Mouse (Mus musculus): ENCODE measurements around the gene Cmtm6.

Cmtm6 gene

DNA sequence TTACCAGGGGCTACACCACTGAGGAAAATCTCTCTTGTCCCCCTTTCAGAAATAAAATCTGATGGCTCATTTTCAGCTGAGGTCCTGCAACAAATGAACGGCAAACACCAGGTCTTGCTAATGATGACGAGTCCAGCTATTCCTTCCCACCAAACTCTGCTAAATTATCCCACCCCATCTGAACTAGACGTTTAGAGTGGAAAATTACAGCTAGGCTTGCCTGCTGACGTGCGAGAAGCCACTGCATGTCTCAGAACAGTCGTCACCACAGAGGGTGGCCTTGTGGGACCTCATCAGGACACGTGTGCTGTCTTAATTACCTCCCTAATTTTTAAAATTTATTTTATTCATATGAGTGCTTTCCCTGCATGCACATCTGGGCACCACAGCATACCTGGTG, 40.6 kb downstream of the Cmtm6 start:
- no peak for DNase-seq (ENCODE audit: low spot score in 2 of 2)

DNA sequence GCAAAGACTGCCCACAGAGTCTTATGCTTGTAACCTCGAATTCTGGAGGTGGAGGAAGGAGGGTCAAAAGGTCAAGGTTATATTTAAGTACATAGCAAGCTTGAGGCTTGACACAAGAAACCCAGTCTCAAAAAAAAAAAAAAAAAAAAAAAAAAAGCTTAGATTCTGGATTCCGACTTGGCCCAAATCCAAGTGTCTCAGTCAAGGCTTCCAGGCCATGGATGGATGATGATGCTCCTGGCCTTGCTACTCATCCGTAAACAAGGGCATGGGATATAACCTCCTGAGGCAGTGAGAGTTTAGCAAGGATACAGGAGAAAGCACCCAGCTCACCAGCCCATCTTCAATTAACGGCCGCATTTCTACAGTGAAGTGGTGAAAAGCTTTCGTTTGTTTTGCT, 43.7 kb downstream of the Cmtm6 start:
- no peak for DNase-seq (ENCODE audit: low spot score in 2 of 2)

DNA sequence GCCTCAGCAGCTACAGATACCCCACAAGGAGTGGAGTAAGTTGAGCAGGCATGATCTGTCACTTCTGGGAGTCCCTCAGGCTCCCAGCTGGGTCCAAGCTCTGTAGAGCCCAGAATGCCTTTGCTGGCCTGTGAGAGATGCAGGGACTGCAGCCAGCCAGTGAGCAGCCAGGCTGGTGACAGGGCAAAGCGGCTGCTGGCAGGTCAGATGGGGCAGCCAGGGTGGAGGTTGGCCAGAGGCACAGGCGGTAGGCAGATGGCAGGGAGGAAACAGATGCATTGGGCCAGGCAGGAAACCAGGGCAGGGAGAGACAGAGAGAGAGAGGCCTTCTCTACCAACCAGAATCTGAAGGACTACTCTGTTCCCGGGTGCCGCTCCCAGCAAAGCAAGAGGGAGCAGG, 44.4 kb downstream of the Cmtm6 start:
- DNase-seq (ENCODE audit: low spot score in 2 of 2): no peak

DNA sequence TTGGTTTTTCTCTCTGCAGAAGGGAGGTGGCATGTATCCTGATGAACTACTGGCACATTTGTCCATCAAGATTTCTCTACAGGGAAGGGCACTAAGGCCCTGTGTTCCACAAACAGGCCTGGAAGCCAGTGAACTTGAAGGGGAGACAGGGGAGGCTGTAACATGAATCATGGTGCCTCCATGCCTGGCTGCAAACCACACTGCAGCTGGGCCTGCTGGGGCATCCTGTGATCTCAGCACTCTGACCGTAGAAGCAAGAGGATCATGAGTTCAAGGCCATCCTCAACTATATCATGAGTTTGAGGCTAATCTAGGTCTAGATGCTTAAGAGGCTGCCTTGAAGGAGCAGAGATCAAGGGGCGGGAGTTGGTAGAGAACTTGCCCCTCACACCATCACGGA, 45.4 kb downstream of the Cmtm6 start:
- no peak for DNase-seq (ENCODE audit: low spot score in 2 of 2)

DNA sequence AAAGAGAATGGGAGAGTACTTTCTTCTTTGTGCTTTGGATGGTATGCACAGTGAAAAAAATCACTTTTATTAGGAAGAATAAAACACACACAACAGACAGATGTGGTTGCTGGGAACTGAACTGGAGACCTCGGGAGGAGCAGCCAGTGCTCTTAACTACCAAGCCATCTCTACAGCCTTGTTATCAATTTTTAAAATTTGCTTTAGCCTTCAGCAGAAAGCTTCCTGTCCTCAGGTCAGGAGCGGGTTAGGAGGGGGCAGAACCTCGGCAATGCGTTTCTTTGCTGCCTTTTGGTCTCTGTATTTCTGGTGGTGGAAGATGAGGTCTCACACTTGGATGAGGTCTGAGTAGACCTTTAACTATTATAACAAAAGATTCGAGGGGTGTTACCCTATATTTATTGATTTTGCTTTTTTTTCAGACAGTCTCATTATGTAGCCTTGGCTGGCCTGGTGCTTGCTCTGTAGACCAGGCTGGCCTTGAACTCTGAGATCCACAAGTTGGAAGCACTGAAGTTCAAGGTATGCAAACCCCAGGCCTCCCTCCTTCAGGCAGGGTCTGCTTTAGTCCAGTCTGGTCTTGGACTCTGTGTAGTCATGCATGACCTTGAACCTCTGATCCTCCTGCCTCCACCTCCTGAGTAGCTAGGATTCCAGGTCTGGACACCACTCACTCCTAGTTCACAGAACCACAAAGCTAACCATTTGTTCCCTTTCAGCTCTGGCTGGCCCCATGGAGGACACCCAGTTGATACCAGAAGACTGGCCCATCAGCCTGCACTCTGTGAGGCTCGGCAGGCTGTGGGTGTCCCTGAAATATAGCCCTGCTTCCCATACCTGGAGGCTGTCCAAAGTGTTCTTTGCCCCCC, 46.5 kb downstream of the Cmtm6 start:
- no peak for DNase-seq (ENCODE audit: low spot score in 2 of 2)

DNA sequence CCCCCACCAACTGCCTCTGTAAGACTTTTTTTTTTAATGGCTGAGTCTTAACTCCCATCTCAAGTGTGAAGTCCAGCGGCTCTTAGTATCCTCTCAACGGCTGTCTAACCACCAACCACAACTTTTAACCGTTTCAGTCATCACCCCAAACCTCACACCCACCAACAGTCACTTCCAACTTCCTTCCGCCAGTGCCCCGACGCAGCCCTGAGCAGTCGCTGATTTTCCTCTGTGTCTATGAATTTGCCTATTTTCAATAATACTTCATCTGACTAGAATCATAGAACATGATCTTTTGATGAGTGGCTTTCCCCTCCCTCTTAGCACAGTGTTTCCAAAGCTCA, 47.1 kb downstream of the Cmtm6 start:
- DNase-seq (ENCODE audit: low spot score in 2 of 2): no peak

DNA sequence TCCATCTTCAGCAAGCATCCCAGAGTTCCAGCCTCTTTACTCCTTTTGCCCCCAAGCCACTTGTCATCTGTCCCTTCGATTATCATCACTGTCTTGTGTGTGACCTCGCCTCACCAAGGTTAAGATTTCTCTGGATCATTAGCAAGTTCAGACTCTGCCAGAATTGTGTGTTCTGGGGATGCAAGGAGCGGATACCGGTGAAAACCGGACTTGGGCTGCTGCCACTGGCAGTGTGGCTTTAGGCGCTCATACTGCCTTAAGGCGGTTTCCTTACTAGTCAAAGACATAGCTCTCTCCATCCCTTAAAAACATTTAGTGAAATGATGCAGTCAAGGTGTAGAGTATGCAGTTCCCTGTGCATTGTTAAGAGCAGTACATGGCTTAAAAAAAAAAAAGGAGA, 48.0 kb downstream of the Cmtm6 start:
- DNase-seq (ENCODE audit: low spot score in 2 of 2): no peak

DNA sequence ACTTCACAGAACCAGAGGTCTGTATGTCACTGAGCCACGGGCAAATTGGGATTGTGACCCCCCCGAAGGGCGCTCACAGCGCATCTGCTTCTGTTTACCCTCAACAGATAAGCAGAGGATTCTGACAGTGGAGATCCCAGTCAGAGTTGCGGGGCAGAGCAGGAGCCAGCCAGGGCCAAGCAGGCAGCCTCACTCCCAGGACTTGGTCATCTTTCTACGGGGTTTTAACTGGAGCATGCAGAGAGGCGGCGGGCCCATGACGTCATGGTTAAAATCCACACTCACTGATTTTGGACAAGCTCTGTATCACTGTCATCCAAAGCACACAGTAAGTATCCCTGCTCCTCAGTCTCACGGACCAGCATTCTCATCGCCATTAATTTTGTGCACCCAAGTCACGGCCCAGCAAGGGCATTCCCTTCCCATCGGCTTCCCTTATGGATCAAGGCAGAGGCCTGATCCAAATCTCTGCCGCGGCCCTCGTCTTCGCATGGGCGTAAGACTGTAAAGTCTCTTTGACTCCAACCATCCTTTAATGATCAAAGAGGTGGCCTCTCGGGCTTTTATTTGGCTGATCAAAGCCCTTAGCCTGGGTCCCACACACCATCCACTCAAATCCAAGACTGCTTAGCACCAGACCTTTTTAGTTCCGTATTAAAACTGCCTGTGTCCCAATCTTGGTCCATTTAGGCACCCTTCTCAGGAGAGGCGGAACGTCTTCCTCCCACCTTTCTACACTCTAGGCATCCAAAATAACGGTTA, 49.2 kb downstream of the Cmtm6 start:
- no peak for DNase-seq (ENCODE audit: low spot score in 2 of 2)

DNA sequence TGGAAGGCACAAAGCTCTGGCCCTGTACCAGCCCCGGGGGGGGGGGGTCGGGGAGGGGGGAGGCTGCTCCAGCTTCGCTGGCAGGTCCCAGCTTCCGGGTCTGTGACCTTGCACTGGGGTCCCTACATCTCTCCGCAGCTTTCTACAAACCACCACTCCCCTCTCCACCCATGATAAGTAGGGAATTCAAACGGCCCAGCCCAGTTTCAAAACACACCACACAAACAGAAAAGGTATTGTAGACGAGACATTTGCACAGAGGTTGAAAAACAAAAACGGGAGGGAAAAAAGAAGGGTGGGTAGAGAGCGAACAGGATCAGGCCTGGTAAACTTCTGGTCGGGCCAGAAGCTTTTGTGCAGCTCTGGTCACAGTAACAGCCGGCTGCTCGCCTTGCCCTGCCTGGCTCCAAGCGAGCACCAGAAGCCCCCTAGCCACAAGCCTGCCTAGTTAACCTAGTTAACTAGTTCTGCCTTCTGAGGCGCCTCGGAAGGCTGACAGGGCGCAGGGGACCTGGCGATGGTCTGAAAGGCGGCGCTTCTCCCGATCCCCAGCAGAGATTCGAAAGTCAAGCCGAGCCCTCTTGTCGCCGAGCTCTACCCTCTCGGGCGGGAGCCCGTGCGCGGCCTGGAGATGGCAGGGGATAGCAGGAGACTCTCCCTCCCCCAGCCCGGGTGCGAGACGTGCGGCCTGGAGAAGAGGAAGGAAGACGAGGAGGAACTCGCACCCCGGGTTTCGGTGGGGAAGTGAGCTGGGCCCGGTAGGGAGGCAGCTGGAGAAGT, 50.0 kb downstream of the Cmtm6 start:
- no peak for DNase-seq (ENCODE audit: low spot score in 2 of 2)

DNA sequence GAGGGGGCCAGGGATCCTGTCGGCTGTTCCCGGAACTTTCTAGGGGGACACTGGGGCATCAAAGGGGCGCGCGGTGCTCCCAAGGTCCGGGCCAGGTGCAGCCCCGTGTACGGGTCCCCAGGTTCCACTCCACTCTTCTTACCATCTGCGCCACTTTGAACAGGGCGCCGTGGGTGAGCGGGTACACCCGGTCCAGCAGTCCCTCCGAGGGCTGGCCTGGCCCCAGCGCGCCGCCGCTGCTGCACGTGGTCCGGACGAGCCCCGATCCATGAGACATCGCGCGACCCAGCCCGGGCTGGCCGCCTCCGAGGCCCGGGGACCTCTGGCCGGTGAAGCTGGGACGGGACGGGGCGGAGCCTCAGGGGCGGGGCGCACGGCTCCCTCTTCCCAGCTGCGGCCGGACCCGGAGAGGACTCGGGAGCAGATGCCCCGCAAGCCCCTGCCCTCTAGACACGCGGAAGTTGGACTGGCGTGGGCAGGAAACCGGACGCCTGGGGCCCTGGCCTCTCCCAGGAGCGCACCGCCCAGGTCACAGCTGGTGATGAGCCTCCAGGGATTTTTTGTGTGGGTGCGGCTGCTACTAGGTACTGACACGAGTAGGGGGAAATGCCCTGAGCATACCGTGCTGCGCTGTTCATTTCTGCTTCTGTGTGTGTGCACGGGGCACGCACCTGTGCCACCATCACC, 50.8 kb downstream of the Cmtm6 start, which contains the start of gene Cmtm7:
Gene Cmtm7, minus strand, starts transcription at position 331 of the 687 bp plus-strand sequence.
- no peak for DNase-seq (ENCODE audit: low spot score in 2 of 2)

DNA sequence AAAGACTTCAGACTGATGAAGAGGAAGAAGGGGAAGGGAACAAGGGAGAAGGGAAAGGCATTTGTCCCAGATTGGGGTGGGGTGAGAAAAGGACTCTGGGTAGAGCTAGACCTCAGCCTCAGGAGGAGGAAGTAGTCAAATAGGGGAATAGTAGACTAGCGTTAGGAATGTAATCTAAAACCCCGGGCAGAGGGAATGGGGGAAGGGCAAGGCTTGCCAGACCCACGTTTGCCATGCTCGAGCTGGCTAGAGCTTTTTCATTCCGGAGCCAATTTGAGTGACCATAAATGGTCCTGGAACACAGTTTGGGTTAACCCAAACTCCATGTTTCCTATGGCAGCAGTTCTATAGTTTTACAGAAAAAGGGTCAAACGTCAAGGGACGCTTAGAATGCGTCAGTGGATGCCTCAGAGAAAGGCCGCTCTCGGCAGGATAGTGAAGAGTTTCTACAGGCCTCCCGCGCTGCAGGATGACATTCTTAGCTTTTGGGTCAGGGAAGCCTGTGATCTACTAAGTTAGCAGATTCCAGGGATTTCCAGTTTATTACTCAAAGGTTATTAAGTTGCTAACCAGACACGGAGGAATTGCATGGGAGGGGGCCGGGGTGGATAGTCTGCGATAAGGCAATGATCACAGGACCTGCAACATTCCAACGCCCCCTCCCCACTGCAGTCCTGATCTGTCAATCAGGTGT, 54.7 kb downstream of the Cmtm6 start:
- no peak for DNase-seq (ENCODE audit: low spot score in 2 of 2)

DNA sequence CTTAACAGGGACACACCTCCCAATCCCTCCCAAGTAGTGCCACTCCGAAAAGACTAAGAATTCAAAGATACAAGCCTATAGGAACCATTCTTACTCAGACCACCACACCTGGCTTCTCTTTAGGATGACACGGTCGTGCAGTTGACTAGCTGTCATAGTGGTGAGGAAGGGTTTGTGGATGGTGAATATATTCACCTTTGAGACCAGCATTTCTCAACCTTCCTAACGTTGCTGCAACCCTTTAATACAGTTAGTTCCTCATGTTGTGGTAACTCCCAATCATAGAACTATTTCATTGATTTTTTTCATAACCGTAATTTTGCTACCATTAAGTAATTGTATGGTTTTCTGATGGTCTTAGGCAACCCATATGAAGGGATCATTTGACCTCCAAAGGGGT, 56.2 kb downstream of the Cmtm6 start:
- DNase-seq (ENCODE audit: low spot score in 2 of 2): no peak

DNA sequence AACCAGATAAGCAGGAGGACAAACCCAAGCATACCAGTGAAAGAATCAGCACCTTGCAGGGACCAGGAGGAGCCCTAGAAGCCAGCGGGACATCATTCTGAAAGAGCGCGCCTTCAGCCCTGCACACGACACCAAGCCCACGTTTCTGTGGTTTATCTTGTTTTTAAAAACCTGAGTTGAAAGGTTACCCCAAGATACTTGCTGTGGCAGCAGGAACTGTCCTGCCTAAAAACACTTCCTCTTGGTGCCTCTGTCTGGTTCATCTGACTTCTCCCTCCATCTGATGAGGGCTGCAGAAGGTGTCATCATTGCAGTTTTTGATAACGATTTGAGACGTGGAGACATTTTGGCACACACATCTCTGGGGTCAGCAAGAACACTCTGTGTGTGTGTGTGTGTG, 56.8 kb downstream of the Cmtm6 start:
- DNase-seq (ENCODE audit: low spot score in 2 of 2): no peak

DNA sequence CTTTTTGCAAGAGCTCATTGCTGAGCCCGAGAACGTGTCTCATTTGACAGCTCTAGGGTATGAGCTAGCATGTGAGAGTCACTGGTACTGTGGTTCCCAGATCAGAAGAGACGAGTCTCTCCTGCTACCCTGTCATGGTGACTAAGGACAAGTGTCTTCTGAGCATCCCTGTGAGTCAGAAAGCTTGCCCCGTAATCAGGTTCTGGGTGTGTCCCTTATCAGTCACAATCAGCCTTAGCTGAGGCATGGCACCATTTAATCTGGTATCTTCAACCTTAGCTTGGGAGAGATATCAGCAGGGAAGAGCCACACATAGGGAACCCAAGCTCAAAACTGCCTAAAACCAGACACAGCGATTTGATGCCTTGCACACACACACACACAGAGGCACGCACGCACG, 57.8 kb downstream of the Cmtm6 start:
- no peak for DNase-seq (ENCODE audit: low spot score in 2 of 2)

DNA sequence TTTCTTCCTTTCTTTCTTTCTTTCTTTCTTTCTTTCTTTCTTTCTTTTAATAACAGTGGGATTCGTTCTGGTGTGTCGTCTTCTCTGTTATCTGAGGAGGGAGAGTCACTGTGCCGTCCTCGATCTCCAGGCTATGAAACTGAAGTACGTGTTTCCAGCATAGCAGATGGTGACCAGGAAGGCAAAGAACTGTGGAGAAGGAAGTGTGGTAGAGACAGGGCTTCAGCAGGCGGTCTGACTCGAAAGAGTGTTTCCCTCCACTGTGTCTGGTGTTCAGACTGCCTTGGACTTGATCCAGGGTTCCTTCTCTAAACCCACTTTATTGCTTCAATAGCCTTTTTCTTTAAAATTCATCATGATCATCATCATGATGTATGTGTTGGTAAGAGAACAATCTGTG, 58.6 kb downstream of the Cmtm6 start:
- no peak for DNase-seq (ENCODE audit: low spot score in 2 of 2)

DNA sequence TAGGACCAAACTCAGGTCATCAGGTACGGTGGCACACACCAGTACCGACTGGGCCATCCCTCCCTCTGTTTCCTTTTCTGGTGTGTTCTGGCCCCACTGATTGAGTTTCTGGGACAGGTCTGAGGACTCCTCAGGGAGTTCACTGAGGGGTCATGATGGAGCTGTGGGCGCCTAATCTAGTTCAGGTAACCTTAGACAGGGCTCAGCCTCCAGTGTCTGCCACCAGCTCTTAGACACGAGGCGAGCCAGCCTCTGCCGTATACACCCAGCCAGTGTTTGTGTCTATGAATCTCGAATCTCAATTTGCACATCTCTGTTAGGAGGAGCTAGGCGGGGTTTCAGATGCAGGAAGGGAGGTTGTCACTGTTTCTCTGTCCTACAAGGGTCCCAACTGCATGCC, 59.1 kb downstream of the Cmtm6 start:
- no peak for DNase-seq (ENCODE audit: low spot score in 2 of 2)

DNA sequence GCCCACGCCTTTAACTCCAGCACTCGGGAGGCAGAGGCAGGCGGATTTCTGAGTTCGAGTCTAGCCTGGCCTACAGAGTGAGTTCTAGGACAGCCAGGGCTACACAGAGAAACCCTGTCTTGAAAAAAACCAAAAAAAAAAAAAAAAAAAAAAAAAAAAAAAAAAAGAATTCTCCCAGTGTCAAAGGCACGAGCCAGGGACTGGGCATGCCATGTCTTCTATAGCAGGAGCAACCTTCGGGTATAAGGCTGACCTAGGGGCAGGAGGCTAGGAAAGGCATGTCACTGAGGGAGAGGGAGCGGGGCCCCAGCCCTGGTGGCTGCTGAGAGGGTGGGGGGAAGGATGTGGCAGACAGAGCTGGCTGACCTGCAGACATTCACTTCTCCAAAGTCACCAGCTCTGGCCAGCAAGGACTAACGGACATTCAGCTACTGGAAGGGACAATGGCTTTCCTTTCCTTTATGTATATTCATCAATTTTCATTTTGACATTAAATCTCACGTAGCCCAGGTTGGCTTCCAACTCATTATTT, 62.9 kb downstream of the Cmtm6 start:
- DNase-seq (ENCODE audit: low spot score in 2 of 2): no peak

DNA sequence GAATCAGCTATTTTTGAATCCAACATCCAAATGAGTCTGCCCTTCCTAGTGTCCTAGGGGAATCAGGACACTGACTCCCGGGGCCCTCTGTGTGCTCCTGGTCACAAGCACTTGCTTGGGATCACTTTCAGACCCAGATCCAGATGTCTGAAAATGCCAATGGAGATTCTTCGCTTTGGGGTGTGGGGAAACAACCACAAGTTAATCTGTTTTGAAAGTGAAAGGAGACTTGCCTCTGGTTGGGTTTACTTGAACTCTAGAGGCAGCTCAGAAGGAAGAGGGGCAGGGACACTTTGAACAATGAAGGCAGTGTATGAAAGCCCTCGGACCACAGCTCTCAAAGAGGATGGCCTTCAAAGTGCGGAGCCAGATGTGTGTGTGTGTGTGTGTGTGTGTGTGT, 63.6 kb downstream of the Cmtm6 start:
- no peak for DNase-seq (ENCODE audit: low spot score in 2 of 2)

DNA sequence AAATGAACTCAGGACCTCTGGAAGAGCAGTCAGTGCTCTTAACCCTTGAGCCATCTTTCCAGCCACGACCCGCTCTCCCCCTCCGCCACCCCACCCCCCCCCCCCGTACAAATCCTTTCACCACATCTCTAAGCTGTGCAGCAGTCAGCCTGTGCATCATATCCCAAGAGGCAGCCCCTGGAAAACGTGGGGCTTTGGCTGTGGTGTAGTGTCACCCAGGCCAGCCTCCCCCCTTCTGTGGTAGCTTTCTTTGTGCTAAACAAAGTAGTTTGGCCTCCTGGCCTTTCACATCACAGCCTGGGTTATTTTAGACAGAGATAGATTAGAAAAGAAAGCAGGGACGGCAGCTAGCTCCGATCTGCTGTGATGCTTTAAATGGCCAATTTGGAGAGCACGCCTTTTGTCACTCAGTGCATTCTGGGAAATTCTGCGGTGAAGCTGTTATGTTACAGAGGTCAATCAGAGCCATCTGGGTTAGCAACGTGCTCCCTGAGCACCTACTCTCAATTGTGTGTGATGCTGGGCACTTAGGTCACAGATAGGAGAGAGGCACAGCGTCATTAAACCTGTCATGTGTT, 65.6 kb downstream of the Cmtm6 start:
- no peak for DNase-seq (ENCODE audit: low spot score in 2 of 2)

DNA sequence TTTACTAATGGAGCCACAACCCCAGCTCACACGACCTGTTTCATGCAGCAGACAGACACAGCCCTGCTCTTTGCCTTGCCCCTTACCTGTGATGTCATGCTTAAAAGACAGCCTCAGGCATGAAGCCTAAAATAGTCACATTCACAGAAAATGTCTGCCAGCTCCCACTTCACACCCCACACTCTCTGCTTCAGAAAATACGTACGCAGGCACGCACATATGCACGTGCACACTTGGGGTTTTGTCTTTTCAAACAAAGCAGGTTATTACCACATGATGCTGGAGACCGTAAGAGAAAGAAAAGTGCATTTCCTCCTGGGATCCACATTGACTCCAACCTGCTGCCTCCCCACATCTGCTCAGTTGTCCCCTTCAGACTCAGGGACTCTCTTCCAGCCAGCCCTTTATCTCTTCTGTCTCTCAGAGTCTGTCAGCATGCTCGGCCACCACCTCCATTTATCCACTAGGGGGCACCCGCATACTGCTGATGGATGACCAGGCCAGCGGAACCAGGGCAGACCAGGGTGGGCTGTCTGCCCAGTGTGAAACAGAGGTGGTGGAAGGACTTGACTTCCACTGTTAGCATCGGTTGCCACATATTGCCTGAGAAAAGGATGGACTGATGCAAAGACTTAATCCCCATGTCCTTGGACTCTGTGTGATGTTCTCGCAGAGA, 66.6 kb downstream of the Cmtm6 start:
- peak; percentile 88 to 90 for DNase-seq (ENCODE audit: low spot score in 2 of 2)
